Mouse (Mus musculus): Measurements from ENCODE around the gene Art5. TPM values are rescaled to one million over a fixed set of nuclear protein-coding genes. Genes with fewer than 3 reads are reported as not detected.

Gene Art5
- polyA plus RNA-seq, 1 experiment: not detected

GRCm38 (mm10) chr7:102084041-102084696 is 25.1 kb downstream of the Art5 start:
- no peak overlapping the region for H3K4me3 ChIP-seq (ENCODE audit: insufficient read depth, low read length)
- TF ChIP-seq POLR2A (IDR thresholded peaks at IDR 0.05; ENCODE audit: low read depth, low read length) (no peak), CTCF (IDR thresholded peaks at IDR 0.05; ENCODE audit: borderline replicate concordance, insufficient read depth, low read length) (no peak)
- H3K27ac ChIP-seq (ENCODE audit: insufficient read depth, low read length): no peak overlapping the region
- no peaks in the 10 kb centered on the region for H3K4me1 ChIP-seq (ENCODE audit: control insufficient read depth, insufficient read depth, low read length)

- H3K4me3 ChIP-seq (ENCODE audit: insufficient read depth, low read length): no peak within 1 kb of the TSS
- no peak for TF ChIP-seq CTCF (IDR thresholded peaks at IDR 0.05; ENCODE audit: borderline replicate concordance, insufficient read depth, low read length)
- no peak for TF ChIP-seq POLR2A (IDR thresholded peaks at IDR 0.05; ENCODE audit: low read depth, low read length)
- H3K27ac ChIP-seq (ENCODE audit: insufficient read depth, low read length): no peak within 1 kb of the TSS
- H3K4me1 ChIP-seq (ENCODE audit: control insufficient read depth, insufficient read depth, low read length): no peaks in the 10 kb centered on the region
Measured at GRCm38 (mm10) chr7:102082816-102083215, 26.5 kb downstream of the Art5 start, which contains the start of gene Trpc2. Gene Trpc2 (plus strand): TSS chr7:102083116.

- Histone ChIP-seq H3K27ac (ENCODE audit: insufficient read depth, low read length) (no peak overlapping the region), H3K4me1 (ENCODE audit: control insufficient read depth, insufficient read depth, low read length) (no peaks in the 10 kb centered on the region), H3K4me3 (ENCODE audit: insufficient read depth, low read length) (no peak overlapping the region)
- TF ChIP-seq CTCF (IDR thresholded peaks at IDR 0.05; ENCODE audit: borderline replicate concordance, insufficient read depth, low read length) (no peak), POLR2A (IDR thresholded peaks at IDR 0.05; ENCODE audit: low read depth, low read length) (no peak)
Measured at GRCm38 (mm10) chr7:102081784-102082183, 27.5 kb downstream of the Art5 start.

GRCm38 (mm10) chr7:102080311-102080710 is 29.0 kb downstream of the Art5 start:
- Histone ChIP-seq H3K27ac (ENCODE audit: insufficient read depth, low read length) (no peak overlapping the region), H3K4me1 (ENCODE audit: control insufficient read depth, insufficient read depth, low read length) (no peaks in the 10 kb centered on the region), H3K4me3 (ENCODE audit: insufficient read depth, low read length) (no peak overlapping the region)
- TF ChIP-seq CTCF (IDR thresholded peaks at IDR 0.05; ENCODE audit: borderline replicate concordance, insufficient read depth, low read length) (no peak), POLR2A (IDR thresholded peaks at IDR 0.05; ENCODE audit: low read depth, low read length) (no peak)

GRCm38 (mm10) chr7:102078517-102078916 is 30.8 kb downstream of the Art5 start:
- no peaks in the 10 kb centered on the region for H3K4me1 ChIP-seq (ENCODE audit: control insufficient read depth, insufficient read depth, low read length)
- no peak overlapping the region for H3K27ac ChIP-seq (ENCODE audit: insufficient read depth, low read length)
- H3K4me3 ChIP-seq (ENCODE audit: insufficient read depth, low read length): no peak overlapping the region
- TF ChIP-seq CTCF (IDR thresholded peaks at IDR 0.05; ENCODE audit: borderline replicate concordance, insufficient read depth, low read length) (no peak), POLR2A (IDR thresholded peaks at IDR 0.05; ENCODE audit: low read depth, low read length) (no peak)

GRCm38 (mm10) chr7:102076714-102077296 is 32.5 kb downstream of the Art5 start:
- Histone ChIP-seq H3K4me1 (ENCODE audit: control insufficient read depth, insufficient read depth, low read length) (no peaks in the 10 kb centered on the region), H3K4me3 (ENCODE audit: insufficient read depth, low read length) (no peak overlapping the region), H3K27ac (ENCODE audit: insufficient read depth, low read length) (no peak overlapping the region)
- no peak for TF ChIP-seq POLR2A (IDR thresholded peaks at IDR 0.05; ENCODE audit: low read depth, low read length)
- peak; percentile 63; the same call in 1 of the 2 replicates for TF ChIP-seq CTCF (IDR thresholded peaks at IDR 0.05; ENCODE audit: borderline replicate concordance, insufficient read depth, low read length)

- H3K27ac ChIP-seq (ENCODE audit: insufficient read depth, low read length): 0 out of 2 replicates have a peak overlapping the region, but pooled peaks have one; percentile 60
Measured at GRCm38 (mm10) chr7:102066363-102066762, 42.9 kb downstream of the Art5 start.

GRCm38 (mm10) chr7:102065046-102065891 is 44.0 kb downstream of the Art5 start, which contains the start of the genes Rnf121, Xndc1 and Xntrpc:
Gene Rnf121 (minus strand): TSS chr7:102065469.
Gene Xndc1 (plus strand): TSS chr7:102065511.
Gene Xntrpc (plus strand): TSS chr7:102065713.
- Histone ChIP-seq H3K27ac (ENCODE audit: insufficient read depth, low read length) (peak within 1 kb of the TSS; percentile 60), H3K4me3 (ENCODE audit: insufficient read depth, low read length) (peak within 1 kb of the TSS; percentile 61), H3K4me1 (ENCODE audit: control insufficient read depth, insufficient read depth, low read length) (peaks cover 7% of the 10 kb centered on the region)
- TF ChIP-seq POLR2A (IDR thresholded peaks at IDR 0.05; ENCODE audit: low read depth, low read length) (peak; percentile 88), CTCF (IDR thresholded peaks at IDR 0.05; ENCODE audit: borderline replicate concordance, insufficient read depth, low read length) (no peak)

More at GRCm38 (mm10) chr7:102066363-102066762, 42.9 kb downstream of the Art5 start:
- Histone ChIP-seq H3K4me1 (ENCODE audit: control insufficient read depth, insufficient read depth, low read length) (peaks cover 7% of the 10 kb centered on the region), H3K4me3 (ENCODE audit: insufficient read depth, low read length) (peak overlapping the region; percentile 61)
- no peak for TF ChIP-seq POLR2A (IDR thresholded peaks at IDR 0.05; ENCODE audit: low read depth, low read length)
- no peak for TF ChIP-seq CTCF (IDR thresholded peaks at IDR 0.05; ENCODE audit: borderline replicate concordance, insufficient read depth, low read length)

- H3K4me3 ChIP-seq (ENCODE audit: insufficient read depth, low read length): peak overlapping the region; percentile 61
- 0 out of 2 replicates have a peak overlapping the region, but pooled peaks have one; percentile 26 for H3K27ac ChIP-seq (ENCODE audit: insufficient read depth, low read length)
- TF ChIP-seq POLR2A (IDR thresholded peaks at IDR 0.05; ENCODE audit: low read depth, low read length): no peak
- peaks cover 7% of the 10 kb centered on the region for H3K4me1 ChIP-seq (ENCODE audit: control insufficient read depth, insufficient read depth, low read length)
Measured at GRCm38 (mm10) chr7:102064655-102065045, 44.6 kb downstream of the Art5 start.
